Mouse (Mus musculus) neural tube, embryonic 12.5 days (tissue): ENCODE data around the gene Sowaha. TPM values are rescaled to one million over a fixed set of nuclear protein-coding genes. Genes with fewer than 3 reads are reported as not detected.

Experiments
- ATAC-seq: fragments of 200-750 bp; cut with Nextera tagmentation; 2 replicates; pipeline ENCODE4 v1.8.0; 2017; ENCODE audit warnings: low read depth, mild to moderate bottlenecking, moderate TSS enrichment, moderate library complexity; ENCODE audit not compliant: low FRiP score
- H3K27ac ChIP-seq: fragments of 300-500 bp; sonication (generic); 2 replicates; pipeline ENCODE4 v1.5.1; 2016
- H3K27me3 ChIP-seq: fragments of 300-500 bp; sonication (generic); replicated peaks from 2 replicates; pipeline ENCODE4 v1.6.1; 2016; ENCODE audit warnings: mild to moderate bottlenecking
- H3K36me3 ChIP-seq: fragments of 300-500 bp; sonication (generic); 2 replicates; pipeline ENCODE4 v1.6.1; 2016; ENCODE audit warnings: mild to moderate bottlenecking
- H3K4me1 ChIP-seq: fragments of 300-500 bp; sonication (generic); 2 replicates; pipeline ENCODE4 v1.6.1; 2016
- H3K4me2 ChIP-seq: fragments of 300-500 bp; sonication (generic); replicated peaks from 2 replicates; pipeline ENCODE4 v1.6.1; 2016; ENCODE audit warnings: mild to moderate bottlenecking
- H3K4me3 ChIP-seq: fragments of 300-500 bp; sonication (generic); 2 replicates; pipeline ENCODE4 v1.5.1; 2016
- H3K9ac ChIP-seq: fragments of 300-500 bp; sonication (generic); 2 replicates; pipeline ENCODE4 v1.6.1; 2016; ENCODE audit warnings: mild to moderate bottlenecking
- H3K9me3 ChIP-seq: fragments of 300-500 bp; sonication (generic); 2 replicates; pipeline ENCODE4 v1.6.1; 2016; ENCODE audit warnings: mild to moderate bottlenecking
- WGBS: fragments of 180-500 bp; shearing (Covaris S2); methylation state at CpG from one replicate; pipeline ENCODE4 v1.1.7; 2016; 5-methylcytosine and 5-hydroxymethylcytosine counted together
- polyA plus RNA-seq: library from polyadenylated mRNA; unstranded; fragments of >200 nt; fragmentation: Nextera tagmentation; extraction: Ambion mirVana; gene quantifications from 2 replicates; pipeline ENCODE4 v1.2.1, GENCODE M21; 2016

The Sowaha gene
- polyA plus RNA-seq, 1 experiment from 2014 or later, result 0.46 TPM

DNA sequence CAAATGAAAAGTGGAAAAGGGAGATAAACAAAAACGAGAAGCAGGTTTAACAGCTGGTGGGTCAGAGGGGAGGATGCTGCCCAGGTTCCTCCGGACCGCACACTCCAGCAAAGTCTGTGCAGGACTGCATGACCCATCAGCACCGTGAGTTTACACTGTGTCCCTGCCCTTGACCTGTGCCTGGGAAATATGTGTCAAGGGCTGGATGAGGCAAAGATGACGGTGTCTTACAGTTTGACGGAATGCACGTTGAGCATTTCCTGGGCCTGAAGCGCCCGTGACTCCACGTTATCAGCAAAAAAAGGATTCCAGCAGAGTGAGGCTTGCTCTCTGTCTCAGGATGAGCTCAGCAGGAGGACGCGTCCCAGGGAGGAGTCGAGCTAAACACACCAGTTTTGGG lies 34.5 kb downstream of the Sowaha start:
- H3K4me3 ChIP-seq, result no peak overlapping the region
- no peaks in the 10 kb centered on the region for H3K9me3 ChIP-seq
- no peak for ATAC-seq
- no peaks in the 10 kb centered on the region for H3K36me3 ChIP-seq
- no peak overlapping the region for H3K27ac ChIP-seq
- no peak overlapping the region for H3K4me2 ChIP-seq
- H3K4me1 ChIP-seq, result no peaks in the 10 kb centered on the region
- no peak overlapping the region for H3K9ac ChIP-seq
- H3K27me3 ChIP-seq, result no peaks in the 10 kb centered on the region
- WGBS, result 71% methylated on average over 13 of the region's 13 CpGs

- no peaks in the 10 kb centered on the region for H3K4me1 ChIP-seq
- no peaks in the 10 kb centered on the region for H3K9me3 ChIP-seq
- H3K27me3 ChIP-seq, result no peaks in the 10 kb centered on the region
- no peaks in the 10 kb centered on the region for H3K36me3 ChIP-seq
- ATAC-seq, result no peak
- no peak overlapping the region for H3K27ac ChIP-seq
- no peak overlapping the region for H3K9ac ChIP-seq
- no peak overlapping the region for H3K4me3 ChIP-seq
- 43% methylated on average over 6 of the region's 6 CpGs for WGBS
- no peak overlapping the region for H3K4me2 ChIP-seq
Measured at GRCm38 (mm10) chr11:53443861-53444260, 36.2 kb downstream of the Sowaha start.

GRCm38 (mm10) chr11:53441921-53442320 lies 38.2 kb downstream of the Sowaha start:
- Histone ChIP-seq H3K27me3 (no peaks in the 10 kb centered on the region), H3K9me3 (no peaks in the 10 kb centered on the region), H3K9ac (no peak overlapping the region), H3K4me1 (no peaks in the 10 kb centered on the region), H3K4me2 (no peak overlapping the region), H3K4me3 (no peak overlapping the region), H3K36me3 (no peaks in the 10 kb centered on the region), H3K27ac (no peak overlapping the region)
- WGBS, result 56% methylated on average over 12 of the region's 12 CpGs
- ATAC-seq, result no peak

DNA sequence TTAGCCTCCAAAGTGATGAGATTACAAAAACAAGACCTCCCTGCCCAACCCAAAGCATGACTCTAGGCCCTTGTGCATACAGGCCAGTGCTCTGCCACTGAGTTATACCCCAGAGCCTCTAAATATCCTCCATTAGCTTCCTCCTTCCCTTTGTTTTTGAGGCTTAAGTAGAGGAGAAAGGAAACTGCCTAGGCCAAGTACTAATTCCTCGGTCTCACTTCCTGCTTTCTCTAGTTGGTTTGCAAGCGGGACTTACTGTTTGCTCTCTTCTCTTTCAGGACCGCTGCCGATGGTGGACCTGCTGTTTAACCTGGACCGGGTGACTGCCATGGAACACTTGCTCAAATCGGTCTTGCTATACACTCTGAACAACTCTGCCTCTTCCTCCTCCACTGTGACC lies 43.7 kb downstream of the Sowaha start:
- Histone ChIP-seq H3K9me3 (no peaks in the 10 kb centered on the region), H3K4me2 (no peak overlapping the region), H3K4me1 (no peaks in the 10 kb centered on the region; the same call in 1 of the 2 replicates), H3K9ac (no peak overlapping the region), H3K4me3 (no peak overlapping the region), H3K27ac (no peak overlapping the region), H3K36me3 (no peaks in the 10 kb centered on the region), H3K27me3 (no peaks in the 10 kb centered on the region)
- no peak for ATAC-seq
- 92% methylated on average over 6 of the region's 6 CpGs for WGBS

- WGBS, result 85% methylated on average over 8 of the region's 8 CpGs
- no peaks in the 10 kb centered on the region; the same call in 1 of the 2 replicates for H3K4me1 ChIP-seq
- no peak overlapping the region for H3K4me2 ChIP-seq
- H3K27me3 ChIP-seq, result no peaks in the 10 kb centered on the region
- no peaks in the 10 kb centered on the region for H3K36me3 ChIP-seq
- H3K4me3 ChIP-seq, result no peak overlapping the region
- no peaks in the 10 kb centered on the region for H3K9me3 ChIP-seq
- ATAC-seq, result no peak
- no peak overlapping the region for H3K27ac ChIP-seq
- H3K9ac ChIP-seq, result no peak overlapping the region
Measured at GRCm38 (mm10) chr11:53435504-53435903, 44.6 kb downstream of the Sowaha start.

DNA sequence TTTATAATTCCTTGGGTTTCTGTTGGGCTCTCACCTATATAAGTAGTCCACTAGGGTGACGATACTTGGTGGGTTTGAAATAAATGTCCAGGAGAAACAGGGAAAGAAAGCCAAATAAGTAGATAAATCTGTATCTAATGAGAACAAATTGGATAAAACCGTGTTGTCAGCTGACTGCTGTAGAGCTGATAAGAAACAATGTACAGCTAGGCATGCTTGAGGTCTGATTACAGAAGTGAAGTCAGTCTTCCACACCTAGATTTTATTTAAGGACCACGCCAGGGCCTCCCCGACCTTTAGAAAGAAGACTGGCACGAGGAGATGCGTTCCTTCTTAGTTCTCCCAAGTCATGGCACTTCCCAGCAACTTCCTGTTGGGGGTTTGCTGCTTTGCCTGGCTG lies 47.0 kb downstream of the Sowaha start:
- H3K4me1 ChIP-seq, result peaks cover 8% of the 10 kb centered on the region
- no peak overlapping the region for H3K4me3 ChIP-seq
- H3K27ac ChIP-seq, result no peak overlapping the region
- H3K36me3 ChIP-seq, result peaks cover 10% of the 10 kb centered on the region
- no peak overlapping the region for H3K4me2 ChIP-seq
- H3K9me3 ChIP-seq, result no peaks in the 10 kb centered on the region
- no peak for ATAC-seq
- 74% methylated on average over 6 of the region's 6 CpGs for WGBS
- no peaks in the 10 kb centered on the region for H3K27me3 ChIP-seq
- no peak overlapping the region for H3K9ac ChIP-seq

DNA sequence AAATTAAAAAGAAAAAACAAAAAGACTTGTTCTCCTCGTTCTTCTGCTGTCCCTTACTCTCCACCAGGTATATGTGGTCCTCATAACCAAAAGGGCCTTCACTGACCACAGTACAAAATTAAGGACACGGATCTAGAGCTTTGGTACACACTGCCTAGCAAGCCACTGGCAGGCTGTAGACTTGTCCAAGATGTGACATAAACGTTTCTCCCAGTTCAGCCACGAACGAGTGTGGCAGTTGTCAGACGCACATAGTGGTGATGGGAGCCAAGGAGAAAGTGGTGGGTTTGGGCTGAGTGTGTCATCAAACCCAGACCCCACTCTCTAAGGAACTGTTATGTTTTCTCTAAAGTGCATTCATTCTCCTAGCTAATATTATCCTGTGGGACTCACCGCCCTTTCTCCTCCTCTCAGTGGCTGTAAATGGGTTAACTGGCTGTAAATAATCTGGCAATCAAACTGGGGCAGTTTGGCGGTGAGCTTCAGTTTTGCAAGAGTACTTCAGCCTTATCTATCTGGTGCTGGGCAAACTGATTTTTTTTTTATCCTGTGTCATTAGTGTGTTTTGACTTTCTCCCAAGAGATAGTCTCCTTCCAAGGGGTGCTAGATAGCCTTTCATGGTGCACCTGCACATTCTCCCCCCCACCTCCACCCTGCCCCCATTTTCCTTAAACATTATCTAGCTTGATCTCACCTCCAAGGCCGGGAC lies 48.6 kb downstream of the Sowaha start:
- H3K9me3 ChIP-seq, result no peaks in the 10 kb centered on the region
- H3K9ac ChIP-seq, result 0 out of 2 replicates have a peak overlapping the region, but pooled peaks have one; percentile 40
- no peak; the same call in 1 of the 2 replicates for ATAC-seq
- peaks cover 8% of the 10 kb centered on the region for H3K4me1 ChIP-seq
- peak overlapping the region; percentile 81 for H3K4me2 ChIP-seq
- peak overlapping the region; percentile 92 for H3K4me3 ChIP-seq
- H3K27me3 ChIP-seq, result no peaks in the 10 kb centered on the region
- peak overlapping the region; percentile 32; the same call in 1 of the 2 replicates for H3K27ac ChIP-seq
- H3K36me3 ChIP-seq, result peaks cover 15% of the 10 kb centered on the region
- 13% methylated on average over 9 of the region's 9 CpGs for WGBS

DNA sequence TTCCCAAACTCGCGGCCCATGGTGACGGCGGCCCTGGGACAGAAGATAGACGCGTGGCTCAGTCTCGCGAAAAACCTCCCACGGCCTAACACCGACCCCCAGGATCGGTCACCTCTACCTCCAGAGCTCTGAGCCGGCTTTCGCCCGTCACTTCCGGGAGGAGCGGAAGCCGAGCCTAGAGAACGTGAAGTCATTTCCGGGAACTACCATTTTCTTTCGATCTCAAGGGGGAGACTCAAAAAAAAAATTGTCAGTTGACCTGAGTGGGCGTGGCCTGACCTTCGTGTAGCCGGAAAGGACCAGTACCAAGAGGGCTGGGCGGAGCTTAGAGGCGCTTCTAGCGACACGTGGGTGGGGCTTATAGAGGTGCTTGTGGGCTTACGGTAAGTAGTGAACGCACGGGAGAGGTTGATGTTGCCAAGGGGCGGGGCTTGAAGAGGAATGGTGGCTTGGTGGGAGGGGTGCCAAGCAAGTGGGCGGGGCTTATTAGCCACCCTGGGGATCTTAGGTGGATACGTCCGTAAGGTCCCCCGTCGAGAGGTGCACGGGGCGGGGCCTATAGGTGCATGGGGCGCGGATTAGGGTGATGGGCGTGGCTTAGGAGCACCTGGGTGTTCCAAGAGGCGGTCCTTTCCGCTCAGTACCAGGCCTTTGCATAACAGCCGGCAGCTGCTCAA lies 49.3 kb downstream of the Sowaha start, which contains the start of the genes Uqcrq and Gdf9:
Gene Uqcrq (minus strand): TSS at position 162 of the 677 bp plus-strand sequence.
Gene Gdf9 (plus strand): TSS at position 354 of the 677 bp plus-strand sequence.
- Histone ChIP-seq H3K4me2 (peak within 1 kb of the TSS; percentile 81), H3K4me3 (peak within 1 kb of the TSS; percentile 92), H3K27me3 (no peaks in the 10 kb centered on the region), H3K36me3 (peaks cover 15% of the 10 kb centered on the region), H3K27ac (peak within 1 kb of the TSS; percentile 32; the same call in 1 of the 2 replicates), H3K9me3 (no peaks in the 10 kb centered on the region), H3K9ac (peak within 1 kb of the TSS; percentile 86), H3K4me1 (peaks cover 8% of the 10 kb centered on the region)
- WGBS, result under 1% methylated on average over 44 of the region's 44 CpGs
- peak; percentile 96 for ATAC-seq

DNA sequence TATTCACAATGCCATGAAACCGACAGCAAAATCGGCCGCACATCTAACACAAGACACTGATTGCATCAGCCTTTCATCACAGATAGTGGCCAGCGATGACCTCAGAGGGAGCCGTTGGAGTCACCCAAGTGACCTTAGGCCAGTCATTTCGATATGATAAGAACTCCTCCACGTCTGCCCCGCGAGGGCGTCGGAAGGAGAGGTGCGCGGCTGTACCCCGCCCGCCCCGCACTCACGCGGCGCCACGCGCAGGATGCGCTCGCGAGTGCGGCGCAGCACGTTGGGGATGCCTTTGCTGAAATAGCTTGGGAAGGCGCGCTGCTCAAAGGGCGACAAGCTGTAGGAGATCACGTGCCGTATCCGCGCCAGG lies 49.8 kb downstream of the Sowaha start:
- Histone ChIP-seq H3K27ac (no peak overlapping the region), H3K36me3 (peaks cover 15% of the 10 kb centered on the region), H3K9ac (peak overlapping the region; percentile 86), H3K27me3 (no peaks in the 10 kb centered on the region), H3K4me2 (peak overlapping the region; percentile 81), H3K4me3 (peak overlapping the region; percentile 92), H3K4me1 (peaks cover 8% of the 10 kb centered on the region), H3K9me3 (no peaks in the 10 kb centered on the region)
- under 1% methylated on average over 34 of the region's 34 CpGs for WGBS
- no peak for ATAC-seq

DNA sequence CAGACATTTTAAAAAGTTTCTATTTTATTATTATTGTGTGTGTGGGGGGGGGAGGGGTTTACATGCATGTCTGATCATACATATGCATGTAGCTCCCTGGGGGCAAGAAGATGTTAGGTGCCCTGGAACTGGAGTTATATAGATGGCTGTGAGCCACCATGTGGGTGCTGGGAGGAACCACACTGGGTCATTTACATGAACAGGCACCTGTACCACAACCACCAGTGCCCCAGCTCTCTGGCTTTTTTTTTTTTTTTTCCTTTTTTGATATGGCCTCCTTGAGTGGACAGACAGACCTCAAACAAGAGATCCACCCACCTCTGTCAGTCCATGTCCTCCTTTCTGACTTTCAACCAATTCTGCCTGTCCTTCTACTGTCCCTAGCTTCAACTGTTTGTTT lies 50.9 kb downstream of the Sowaha start:
- no peak overlapping the region for H3K27ac ChIP-seq
- H3K4me2 ChIP-seq, result peak overlapping the region; percentile 81
- no peak overlapping the region for H3K4me3 ChIP-seq
- peaks cover 8% of the 10 kb centered on the region for H3K4me1 ChIP-seq
- no peaks in the 10 kb centered on the region for H3K9me3 ChIP-seq
- no peak overlapping the region for H3K9ac ChIP-seq
- H3K36me3 ChIP-seq, result peaks cover 15% of the 10 kb centered on the region
- no peaks in the 10 kb centered on the region for H3K27me3 ChIP-seq
- no peak for ATAC-seq

GRCm38 (mm10) chr11:53428716-53429057 lies 51.4 kb downstream of the Sowaha start:
- Histone ChIP-seq H3K4me3 (no peak overlapping the region), H3K36me3 (peaks cover 15% of the 10 kb centered on the region), H3K27ac (no peak overlapping the region), H3K9me3 (no peaks in the 10 kb centered on the region), H3K4me1 (peaks cover 8% of the 10 kb centered on the region), H3K4me2 (no peak overlapping the region), H3K9ac (no peak overlapping the region), H3K27me3 (no peaks in the 10 kb centered on the region)
- 97% methylated on average over 5 of the region's 5 CpGs for WGBS
- ATAC-seq, result no peak

- Histone ChIP-seq H3K4me2 (no peak overlapping the region), H3K4me1 (peaks cover 8% of the 10 kb centered on the region), H3K4me3 (no peak overlapping the region), H3K9ac (no peak overlapping the region), H3K27me3 (no peaks in the 10 kb centered on the region), H3K27ac (no peak overlapping the region), H3K9me3 (no peaks in the 10 kb centered on the region), H3K36me3 (peaks cover 15% of the 10 kb centered on the region)
- WGBS, result 91% methylated on average over 3 of the region's 3 CpGs
- ATAC-seq, result no peak
Measured at GRCm38 (mm10) chr11:53427993-53428715, 51.9 kb downstream of the Sowaha start.
